In genomic region chr1:135820736-135821364, GRCm38 (mm10) we compare ENCODE assay signal across 13 mouse cellular contexts. TPM values are rescaled to one million over a fixed set of nuclear protein-coding genes. Genes with fewer than 3 reads are reported as not detected.
A peak's percentile ranks its signal among the peaks of the same experiment; 100 is the strongest.
DNase-seq lines count a peak whose midpoint lies in the region; ATAC-seq and TF ChIP-seq lines count a peak whose summit lies in the region.
"Had no signal": no experiment of that assay in that cellular context is flagged by ENCODE, and none has a peak within 500 bp of the region (broad histone marks: within the 10 kb centered on the region; RNA-seq: fewer than 3 reads in every experiment).

No protein-coding gene starts in this region.

- peak; percentile 25 for DNase-seq in layer of hippocampus, adult 9-11 months
- DNase-seq in layer of hippocampus, adult 9-10 months (ENCODE audit: low spot score), result no peak
- DNase-seq in gonadal fat pad, adult 2 months (ENCODE audit: low read depth), result peak; percentile 66
- DNase-seq in kidney, postnatal 14 days, result peak; percentile 86
- DNase-seq in thymus, adult 2 months, result no peak
- DNase-seq in Muller cell, postnatal 12 days (ENCODE audit: inconsistent ontology term), result no peak
- DNase-seq: cerebellum, postnatal 14 days; gastrocnemius, postnatal 36 days; lung, postnatal 36 days; retina, postnatal 1 day had no signal

- H3K4me1 ChIP-seq in E14TG2a.4 (replicated peaks; ENCODE audit: low read depth, low read length), result peaks cover 32% of the 10 kb centered on the region
- peaks cover 22% of the 10 kb centered on the region for H3K4me1 ChIP-seq in thymus, adult 2 months (replicated peaks; ENCODE audit: control insufficient read depth, insufficient read depth, low read length)

- WGBS in thymus, adult 2 months, result 95% methylated on average over 16 of the region's 16 CpGs

- H3K36me3 ChIP-seq in E14TG2a.4 (ENCODE audit: insufficient read depth, low read length), result 0 out of 2 replicates have a peak, but pooled peaks cover under 1% of the 10 kb centered on the region
- H3K36me3 ChIP-seq in thymus, adult 2 months (ENCODE audit: control insufficient read depth, insufficient read depth, low read length), result no peaks in the 10 kb centered on the region
- H3K36me3 ChIP-seq: hindbrain, embryonic 10.5 days had no signal

- no peak for ATAC-seq in cerebellum, adult (ENCODE audit: insufficient number of reproducible peaks, low FRiP score, low TSS enrichment)

- TF ChIP-seq POLR2A in thymus, adult 2 months (IDR thresholded peaks at IDR 0.05; ENCODE audit: control insufficient read depth, extremely low read depth, insufficient read depth, low read length, poor library complexity), result no peak

- no peak overlapping the region for H3K27ac ChIP-seq in thymus, adult 2 months (ENCODE audit: control insufficient read depth, insufficient read depth, low read length)
- H3K27ac ChIP-seq: hindbrain, embryonic 10.5 days had no signal

- H3K9me3 ChIP-seq in E14TG2a.4 (ENCODE audit: low read length), result peaks cover 7% of the 10 kb centered on the region; the same call in 1 of the 2 replicates
- H3K9me3 ChIP-seq: hindbrain, embryonic 10.5 days had no signal

- H3K27me3 ChIP-seq in E14TG2a.4 (ENCODE audit: insufficient read depth, low read length), result peaks cover 83% of the 10 kb centered on the region
- H3K27me3 ChIP-seq in thymus, adult 2 months (ENCODE audit: control insufficient read depth, insufficient read depth, low read length), result peaks cover 9% of the 10 kb centered on the region

- peak overlapping the region; percentile 23; the same call in 1 of the 2 replicates for H3K4me3 ChIP-seq in E14TG2a.4 (replicated peaks; ENCODE audit: low read length)
- H3K4me3 ChIP-seq in thymus, adult 2 months (ENCODE audit: control insufficient read depth, insufficient read depth, low read length), result no peak overlapping the region
- H3K4me3 ChIP-seq: hindbrain, embryonic 10.5 days had no signal

- no peak for TF ChIP-seq CTCF in E14TG2a.4 (conservative IDR thresholded peaks at IDR 0.05; ENCODE audit: low read length)
- no peak for TF ChIP-seq CTCF in thymus, adult 2 months (IDR thresholded peaks at IDR 0.05; ENCODE audit: borderline replicate concordance, control insufficient read depth, extremely low read depth, insufficient read depth, low read length, poor library complexity)

RNA-seq across cellular contexts. Expression of gene Lad1, which starts 2.5 kb away (rescaled TPM):
- polyA plus RNA-seq in gonadal fat pad, adult 2 months (2012; rRNA removed), result 41.3 and 42.6 TPM in 2 replicates
- polyA plus RNA-seq in thymus, adult 2 months (2012; rRNA removed), result 36.0 and 38.7 TPM in 2 replicates

RNA-seq across cellular contexts. Expression of gene Tnnt2, which starts 15.3 kb away (rescaled TPM):
- 6.8 and 11.6 TPM in 2 replicates for polyA plus RNA-seq in gonadal fat pad, adult 2 months (2012; rRNA removed)
- 6.7 and 90.4 TPM in 2 replicates for polyA plus RNA-seq in thymus, adult 2 months (2012; rRNA removed)

RNA-seq across cellular contexts. Expression of gene Tnni1, which starts 41.6 kb away (rescaled TPM):
- 0.32 and 1.8 TPM in 2 replicates for polyA plus RNA-seq in gonadal fat pad, adult 2 months (2012; rRNA removed)
- polyA plus RNA-seq in thymus, adult 2 months (2012; rRNA removed), result 2.1 and 2.2 TPM in 2 replicates

RNA-seq across cellular contexts. Expression of gene Phlda3, which starts 54.9 kb away (rescaled TPM):
- polyA plus RNA-seq in gonadal fat pad, adult 2 months (2012; rRNA removed), result 150 and 254 TPM in 2 replicates
- polyA plus RNA-seq in thymus, adult 2 months (2012; rRNA removed), result 62.1 and 67.6 TPM in 2 replicates

Comparison
In these comparisons a context has a peak if more than half of its experiments do, and no peak if none do; other contexts are left out.
1. DNase-seq: peak in layer of hippocampus, adult 9-11 months (single experiment), gonadal fat pad, adult 2 months (single experiment) and kidney, postnatal 14 days (single experiment); none in layer of hippocampus, adult 9-10 months (single experiment), thymus, adult 2 months (single experiment) and Muller cell, postnatal 12 days (single experiment).